Mouse (Mus musculus) kidney, embryonic 15.5 days (tissue): Measurements from ENCODE around the gene Nudt9. TPM values are rescaled to one million over a fixed set of nuclear protein-coding genes. Genes with fewer than 3 reads are reported as not detected.

Experiments
- ATAC-seq: fragments of 200-750 bp; cut with Nextera tagmentation; replicated peaks from 2 replicates; pipeline ENCODE4 v1.8.0; 2017; ENCODE audit warnings: moderate TSS enrichment; ENCODE audit not compliant: low FRiP score
- H3K27ac ChIP-seq: fragments of 300-500 bp; sonication (generic); 2 replicates; pipeline ENCODE4 v1.5.1; 2015; ENCODE audit warnings: mild to moderate bottlenecking, inconsistent platforms
- H3K27me3 ChIP-seq: fragments of 300-500 bp; sonication (generic); 2 replicates; pipeline ENCODE4 v1.6.1; 2015; ENCODE audit warnings: inconsistent platforms
- H3K36me3 ChIP-seq: fragments of 300-500 bp; sonication (generic); 2 replicates; pipeline ENCODE4 v1.6.1; 2015; ENCODE audit warnings: inconsistent platforms
- H3K4me1 ChIP-seq: fragments of 300-500 bp; sonication (generic); 2 replicates; pipeline ENCODE4 v1.6.1; 2015; ENCODE audit warnings: inconsistent platforms
- H3K4me2 ChIP-seq: fragments of 300-500 bp; sonication (generic); 2 replicates; pipeline ENCODE4 v1.6.1; 2015; ENCODE audit warnings: moderate library complexity, mild to moderate bottlenecking, inconsistent platforms
- H3K4me3 ChIP-seq: fragments of 300-500 bp; sonication (generic); replicated peaks from 2 replicates; pipeline ENCODE4 v1.5.1; 2015; ENCODE audit warnings: mild to moderate bottlenecking, inconsistent platforms
- H3K9ac ChIP-seq: fragments of 300-500 bp; sonication (generic); 2 replicates; pipeline ENCODE4 v1.6.1; 2015; ENCODE audit warnings: mild to moderate bottlenecking, inconsistent platforms
- H3K9me3 ChIP-seq: fragments of 300-500 bp; sonication (generic); replicated peaks from 2 replicates; pipeline ENCODE4 v1.6.1; 2016; ENCODE audit warnings: inconsistent platforms
- WGBS: fragments of 180-500 bp; shearing (Covaris S2); methylation state at CpG from one replicate; pipeline ENCODE4 v1.1.7; 2015; ENCODE audit warnings: mixed read lengths; 5-methylcytosine and 5-hydroxymethylcytosine counted together
- polyA plus RNA-seq: library from polyadenylated mRNA; unstranded; fragments of >200 nt; fragmentation: Nextera tagmentation; extraction: Ambion mirVana; gene quantifications from 2 replicates; pipeline ENCODE4 v1.2.1, GENCODE M21; 2015

Nudt9 gene
- polyA plus RNA-seq, result 59.9 and 64.1 TPM in 2 replicates

GRCm38 (mm10) chr5:104046256-104047199 is at the start of gene Nudt9:
Gene Nudt9 (plus strand): TSS chr5:104046306.
- Histone ChIP-seq H3K27me3 (no peaks in the 10 kb centered on the region), H3K4me2 (peak within 1 kb of the TSS; percentile 78), H3K4me3 (peak within 1 kb of the TSS; percentile 72), H3K9me3 (no peaks in the 10 kb centered on the region), H3K9ac (peak within 1 kb of the TSS; percentile 80), H3K4me1 (peaks cover 19% of the 10 kb centered on the region), H3K36me3 (peaks cover 11% of the 10 kb centered on the region), H3K27ac (peak within 1 kb of the TSS; percentile 85)
- peak; percentile 98 for ATAC-seq
- WGBS, result 5% methylated on average over 90 of the region's 90 CpGs

GRCm38 (mm10) chr5:103998739-103999138 is 47.4 kb upstream of the Nudt9 start:
- H3K27me3 ChIP-seq, result no peaks in the 10 kb centered on the region
- no peak overlapping the region for H3K4me2 ChIP-seq
- H3K4me1 ChIP-seq, result peaks cover 12% of the 10 kb centered on the region
- no peak overlapping the region for H3K27ac ChIP-seq
- no peaks in the 10 kb centered on the region for H3K9me3 ChIP-seq
- no peak overlapping the region for H3K4me3 ChIP-seq
- ATAC-seq, result no peak
- 79% methylated on average over 5 of the region's 5 CpGs for WGBS
- H3K36me3 ChIP-seq, result peaks cover 7% of the 10 kb centered on the region; the same call in 1 of the 2 replicates
- H3K9ac ChIP-seq, result no peak overlapping the region

GRCm38 (mm10) chr5:103999738-104000137 is 46.4 kb upstream of the Nudt9 start:
- no peak overlapping the region for H3K27ac ChIP-seq
- peaks cover 12% of the 10 kb centered on the region for H3K4me1 ChIP-seq
- H3K9ac ChIP-seq, result no peak overlapping the region
- H3K36me3 ChIP-seq, result peaks cover 7% of the 10 kb centered on the region; the same call in 1 of the 2 replicates
- 5% methylated on average over 5 of the region's 5 CpGs for WGBS
- ATAC-seq, result 0 out of 2 replicates have a peak, but pooled peaks have one; percentile 55
- no peak overlapping the region for H3K4me2 ChIP-seq
- H3K9me3 ChIP-seq, result no peaks in the 10 kb centered on the region
- no peaks in the 10 kb centered on the region for H3K27me3 ChIP-seq
- no peak overlapping the region for H3K4me3 ChIP-seq

GRCm38 (mm10) chr5:104002549-104003255 is 43.4 kb upstream of the Nudt9 start:
- peak overlapping the region; percentile 46 for H3K4me2 ChIP-seq
- 23% methylated on average over 18 of the region's 18 CpGs for WGBS
- no peak overlapping the region for H3K9ac ChIP-seq
- peaks cover 12% of the 10 kb centered on the region for H3K4me1 ChIP-seq
- no peaks in the 10 kb centered on the region for H3K27me3 ChIP-seq
- H3K27ac ChIP-seq, result peak overlapping the region; percentile 54
- peak overlapping the region; percentile 18; the same call in 1 of the 2 replicates for H3K4me3 ChIP-seq
- H3K9me3 ChIP-seq, result no peaks in the 10 kb centered on the region
- ATAC-seq, result peak; percentile 90
- H3K36me3 ChIP-seq, result peaks cover 24% of the 10 kb centered on the region

GRCm38 (mm10) chr5:104003256-104003931 is 42.7 kb upstream of the Nudt9 start:
- WGBS, result 52% methylated on average over 15 of the region's 15 CpGs
- no peak for ATAC-seq
- no peak overlapping the region for H3K9ac ChIP-seq
- H3K4me1 ChIP-seq, result peaks cover 12% of the 10 kb centered on the region
- no peaks in the 10 kb centered on the region for H3K27me3 ChIP-seq
- H3K36me3 ChIP-seq, result peaks cover 29% of the 10 kb centered on the region
- peak overlapping the region; percentile 18; the same call in 1 of the 2 replicates for H3K4me3 ChIP-seq
- peak overlapping the region; percentile 46 for H3K4me2 ChIP-seq
- peak overlapping the region; percentile 54 for H3K27ac ChIP-seq
- H3K9me3 ChIP-seq, result no peaks in the 10 kb centered on the region

GRCm38 (mm10) chr5:104003955-104004354 is 42.2 kb upstream of the Nudt9 start:
- no peak overlapping the region for H3K4me2 ChIP-seq
- peaks cover 12% of the 10 kb centered on the region for H3K4me1 ChIP-seq
- no peak overlapping the region for H3K27ac ChIP-seq
- no peak for ATAC-seq
- 96% methylated on average over 2 of the region's 2 CpGs for WGBS
- no peaks in the 10 kb centered on the region for H3K27me3 ChIP-seq
- no peak overlapping the region for H3K9ac ChIP-seq
- no peaks in the 10 kb centered on the region for H3K9me3 ChIP-seq
- H3K36me3 ChIP-seq, result peaks cover 32% of the 10 kb centered on the region
- H3K4me3 ChIP-seq, result no peak overlapping the region

- Histone ChIP-seq H3K36me3 (peaks cover 29% of the 10 kb centered on the region), H3K4me3 (no peak overlapping the region), H3K27me3 (no peaks in the 10 kb centered on the region), H3K4me2 (no peak overlapping the region), H3K4me1 (peaks cover 12% of the 10 kb centered on the region), H3K9ac (no peak overlapping the region), H3K9me3 (no peaks in the 10 kb centered on the region), H3K27ac (no peak overlapping the region)
- ATAC-seq, result no peak
- 76% methylated on average over 3 of the region's 3 CpGs for WGBS
Observed at GRCm38 (mm10) chr5:104006811-104007210, 39.3 kb upstream of the Nudt9 start.

- no peak overlapping the region for H3K27ac ChIP-seq
- H3K9ac ChIP-seq, result no peak overlapping the region
- H3K9me3 ChIP-seq, result no peaks in the 10 kb centered on the region
- no peaks in the 10 kb centered on the region for H3K27me3 ChIP-seq
- H3K4me3 ChIP-seq, result no peak overlapping the region
- WGBS, result 83% methylated on average over 5 of the region's 5 CpGs
- no peak for ATAC-seq
- H3K36me3 ChIP-seq, result peaks cover 26% of the 10 kb centered on the region
- H3K4me1 ChIP-seq, result peaks cover 5% of the 10 kb centered on the region
- no peak overlapping the region for H3K4me2 ChIP-seq
Observed at GRCm38 (mm10) chr5:104007801-104008200, 38.3 kb upstream of the Nudt9 start.

GRCm38 (mm10) chr5:104009421-104009820 is 36.7 kb upstream of the Nudt9 start:
- H3K27ac ChIP-seq, result no peak overlapping the region
- H3K4me2 ChIP-seq, result no peak overlapping the region
- WGBS, result 93% methylated on average over 3 of the region's 3 CpGs
- no peaks in the 10 kb centered on the region for H3K9me3 ChIP-seq
- no peaks in the 10 kb centered on the region for H3K4me1 ChIP-seq
- peaks cover 26% of the 10 kb centered on the region for H3K36me3 ChIP-seq
- no peaks in the 10 kb centered on the region for H3K27me3 ChIP-seq
- H3K9ac ChIP-seq, result no peak overlapping the region
- H3K4me3 ChIP-seq, result no peak overlapping the region
- ATAC-seq, result no peak

- Histone ChIP-seq H3K36me3 (peaks cover 23% of the 10 kb centered on the region), H3K9ac (no peak overlapping the region), H3K4me1 (no peaks in the 10 kb centered on the region), H3K4me2 (no peak overlapping the region), H3K4me3 (no peak overlapping the region), H3K9me3 (no peaks in the 10 kb centered on the region), H3K27me3 (no peaks in the 10 kb centered on the region), H3K27ac (no peak overlapping the region)
- no peak for ATAC-seq
- 87% methylated on average over 7 of the region's 7 CpGs for WGBS
Observed at GRCm38 (mm10) chr5:104010261-104010660, 35.8 kb upstream of the Nudt9 start.

GRCm38 (mm10) chr5:104011419-104011818 is 34.7 kb upstream of the Nudt9 start:
- Histone ChIP-seq H3K27ac (no peak overlapping the region), H3K4me2 (no peak overlapping the region), H3K36me3 (peaks cover 28% of the 10 kb centered on the region), H3K9ac (no peak overlapping the region), H3K4me1 (no peaks in the 10 kb centered on the region), H3K27me3 (no peaks in the 10 kb centered on the region), H3K9me3 (no peaks in the 10 kb centered on the region), H3K4me3 (no peak overlapping the region)
- ATAC-seq, result no peak
